Mouse (Mus musculus) thymus, adult 2 months (tissue): ENCODE results near the gene Scimp. TPM values are rescaled to one million over a fixed set of nuclear protein-coding genes. Genes with fewer than 3 reads are reported as not detected.

Experiments
- DNase-seq: peaks from one replicate; pipeline ENCODE4 v3.0.0; 2021
- H3K27ac ChIP-seq: fragments of 200-500 bp; 2 replicates; pipeline ENCODE4 v1.5.1; 2012; ENCODE audit warnings: low read length, control low read depth; ENCODE audit not compliant: control insufficient read depth, insufficient read depth
- H3K27me3 ChIP-seq: fragments of 200-500 bp; 2 replicates; pipeline ENCODE4 v1.6.1; 2012; ENCODE audit warnings: mild to moderate bottlenecking, low read length, moderate library complexity, mixed read lengths; ENCODE audit not compliant: control insufficient read depth, insufficient read depth
- H3K36me3 ChIP-seq: fragments of 200-500 bp; 2 replicates; pipeline ENCODE4 v1.6.1; 2012; ENCODE audit warnings: mild to moderate bottlenecking, low read length, moderate library complexity; ENCODE audit not compliant: control insufficient read depth, insufficient read depth
- H3K4me1 ChIP-seq: fragments of 200-500 bp; replicated peaks from 2 replicates; pipeline ENCODE4 v1.6.1; 2012; ENCODE audit warnings: low read length; ENCODE audit not compliant: control insufficient read depth, insufficient read depth
- H3K4me3 ChIP-seq: fragments of 200-500 bp; 2 replicates; pipeline ENCODE4 v1.5.1; 2012; ENCODE audit warnings: mild to moderate bottlenecking, low read length, control low read depth, moderate library complexity; ENCODE audit not compliant: control insufficient read depth, insufficient read depth
- CTCF ChIP-seq: fragments of 200-500 bp; IDR thresholded peaks from 2 replicates; pipeline ENCODE4 v1.5.1; 2012; ENCODE audit warnings: mild to moderate bottlenecking, control low read depth, low read length, moderate library complexity, borderline replicate concordance; ENCODE audit not compliant: control insufficient read depth, poor library complexity, insufficient read depth; ENCODE audit errors: extremely low read depth
- POLR2A ChIP-seq: fragments of 200-500 bp; IDR thresholded peaks from 2 replicates; pipeline ENCODE4 v1.6.1; 2012; ENCODE audit warnings: mild to moderate bottlenecking, low read length, control low read depth, moderate library complexity; ENCODE audit not compliant: control insufficient read depth, poor library complexity, insufficient read depth; ENCODE audit errors: extremely low read depth
- WGBS: fragments of 180-500 bp; shearing (Covaris S2); methylation state at CpG from one replicate; pipeline ENCODE4 v1.1.7; 2018; 5-methylcytosine and 5-hydroxymethylcytosine counted together
- polyA plus RNA-seq: library from polyadenylated mRNA; depleted of rRNA; stranded (reverse); fragments of >200 nt; gene quantifications from 2 replicates; pipeline ENCODE4 v1.2.3, GENCODE M21; 2012

The Scimp gene
- polyA plus RNA-seq, 1 experiment = 3.1 TPM

GRCm38 (mm10) chr11:70842983-70843382 lies 30.6 kb upstream of the Scimp start:
- no peak for DNase-seq
- Histone ChIP-seq H3K36me3 (no peaks in the 10 kb centered on the region), H3K4me1 (peaks cover 13% of the 10 kb centered on the region), H3K27me3 (no peaks in the 10 kb centered on the region), H3K4me3 (no peak overlapping the region), H3K27ac (no peak overlapping the region)
- TF ChIP-seq CTCF = no peak
- no peak for TF ChIP-seq POLR2A
- WGBS = 93% methylated on average over 4 of the region's 4 CpGs

- H3K36me3 ChIP-seq = no peaks in the 10 kb centered on the region
- 91% methylated on average over 2 of the region's 2 CpGs for WGBS
- no peak for TF ChIP-seq POLR2A
- no peak for TF ChIP-seq CTCF
- H3K4me3 ChIP-seq = no peak overlapping the region
- no peak for DNase-seq
- H3K27me3 ChIP-seq = no peaks in the 10 kb centered on the region
- H3K4me1 ChIP-seq = no peaks in the 10 kb centered on the region
- H3K27ac ChIP-seq = no peak overlapping the region
Observed at GRCm38 (mm10) chr11:70838610-70839009, 26.2 kb upstream of the Scimp start.

DNA sequence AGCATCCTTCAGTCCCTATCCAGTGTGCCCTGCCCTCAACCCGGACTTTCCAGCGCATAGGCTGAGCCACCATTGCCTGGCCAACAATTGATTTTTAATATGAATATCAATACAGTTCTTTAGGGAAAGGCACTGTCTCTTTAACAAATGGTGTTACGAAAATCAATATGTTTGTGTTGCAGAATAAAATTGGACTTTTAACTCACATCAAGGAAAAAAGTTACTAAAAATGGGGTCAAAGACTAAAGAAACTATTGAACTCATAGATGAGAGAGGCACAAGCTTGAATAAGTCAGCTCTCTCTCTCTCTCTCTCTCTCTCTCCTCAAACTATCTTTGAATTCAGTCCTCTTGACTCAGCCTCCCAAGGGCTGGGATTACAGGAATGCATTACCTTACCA lies 24.6 kb upstream of the Scimp start:
- WGBS = 97% methylated on average over 3 of the region's 3 CpGs
- no peak overlapping the region for H3K4me3 ChIP-seq
- DNase-seq = no peak
- no peak overlapping the region for H3K27ac ChIP-seq
- H3K27me3 ChIP-seq = no peaks in the 10 kb centered on the region
- H3K4me1 ChIP-seq = no peaks in the 10 kb centered on the region
- H3K36me3 ChIP-seq = no peaks in the 10 kb centered on the region
- TF ChIP-seq CTCF (no peak), POLR2A (no peak)

GRCm38 (mm10) chr11:70835381-70835831 lies 23.0 kb upstream of the Scimp start:
- H3K27ac ChIP-seq = no peak overlapping the region
- no peak overlapping the region for H3K4me3 ChIP-seq
- no peak for DNase-seq
- TF ChIP-seq CTCF (no peak), POLR2A (no peak)
- 79% methylated on average over 6 of the region's 6 CpGs for WGBS
- no peaks in the 10 kb centered on the region for H3K4me1 ChIP-seq
- H3K36me3 ChIP-seq = no peaks in the 10 kb centered on the region
- H3K27me3 ChIP-seq = no peaks in the 10 kb centered on the region

GRCm38 (mm10) chr11:70833831-70834230 lies 21.4 kb upstream of the Scimp start:
- 95% methylated on average over 3 of the region's 3 CpGs for WGBS
- Histone ChIP-seq H3K27ac (no peak overlapping the region), H3K27me3 (no peaks in the 10 kb centered on the region; the same call in 1 of the 2 replicates), H3K4me3 (no peak overlapping the region), H3K4me1 (no peaks in the 10 kb centered on the region), H3K36me3 (no peaks in the 10 kb centered on the region)
- DNase-seq = no peak
- TF ChIP-seq POLR2A (no peak), CTCF (no peak)

DNA sequence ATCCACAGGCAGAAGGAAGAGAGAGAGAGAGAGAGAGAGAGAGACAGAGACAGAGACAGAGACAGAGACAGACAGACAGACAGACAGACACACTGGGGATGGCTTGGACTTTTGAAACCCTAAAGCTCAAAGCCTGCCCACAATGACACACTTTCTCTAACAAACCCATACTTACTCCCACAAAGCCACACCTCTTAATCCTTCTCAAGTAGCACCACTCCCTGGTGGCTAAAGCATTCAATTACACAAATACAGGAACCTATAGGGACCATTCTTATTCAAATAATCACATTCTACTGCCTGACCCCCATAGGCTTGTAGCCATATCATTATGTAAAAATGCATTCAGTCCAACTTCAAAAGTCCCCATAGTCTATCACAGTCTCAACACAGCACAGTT lies 21.0 kb upstream of the Scimp start:
- Histone ChIP-seq H3K27ac (no peak overlapping the region), H3K4me3 (no peak overlapping the region), H3K27me3 (no peaks in the 10 kb centered on the region; the same call in 1 of the 2 replicates), H3K4me1 (no peaks in the 10 kb centered on the region), H3K36me3 (no peaks in the 10 kb centered on the region)
- TF ChIP-seq CTCF (no peak), POLR2A (no peak)
- DNase-seq = no peak

GRCm38 (mm10) chr11:70831201-70831600 lies 18.8 kb upstream of the Scimp start:
- Histone ChIP-seq H3K36me3 (no peaks in the 10 kb centered on the region), H3K27me3 (no peaks in the 10 kb centered on the region; the same call in 1 of the 2 replicates), H3K4me3 (no peak overlapping the region), H3K27ac (no peak overlapping the region), H3K4me1 (no peaks in the 10 kb centered on the region)
- WGBS = 77% methylated on average over 3 of the region's 3 CpGs
- no peak for DNase-seq
- TF ChIP-seq CTCF (no peak), POLR2A (no peak)
